Mouse (Mus musculus) heart, embryonic 16.5 days (tissue): Measurements from ENCODE around the gene Phgr1. TPM values are rescaled to one million over a fixed set of nuclear protein-coding genes. Genes with fewer than 3 reads are reported as not detected.

ENCODE experiments used
- ATAC-seq: fragments of 200-750 bp; cut with Nextera tagmentation; replicated peaks from 2 replicates; pipeline ENCODE4 v1.8.0; 2017; ENCODE audit warnings: moderate number of reproducible peaks; ENCODE audit not compliant: insufficient read depth, low FRiP score; ENCODE audit errors: extremely low read depth
- H3K27ac ChIP-seq: fragments of 300-500 bp; sonication (generic); 2 replicates; pipeline ENCODE4 v1.5.1; 2014; ENCODE audit warnings: mild to moderate bottlenecking, low read length, control low read depth, moderate library complexity
- H3K27me3 ChIP-seq: fragments of 300-500 bp; sonication (generic); 2 replicates; pipeline ENCODE4 v1.6.1; 2014; ENCODE audit warnings: low read length, mixed read lengths; ENCODE audit not compliant: control insufficient read depth, insufficient read depth
- H3K36me3 ChIP-seq: fragments of 300-500 bp; sonication (generic); 2 replicates; pipeline ENCODE4 v1.6.1; 2014; ENCODE audit not compliant: control insufficient read depth, insufficient read depth
- H3K4me1 ChIP-seq: fragments of 300-500 bp; sonication (generic); 2 replicates; pipeline ENCODE4 v1.6.1; 2014; ENCODE audit warnings: low read length, mixed read lengths; ENCODE audit not compliant: control insufficient read depth, insufficient read depth
- H3K4me2 ChIP-seq: fragments of 300-500 bp; sonication (generic); 2 replicates; pipeline ENCODE4 v1.6.1; 2014; ENCODE audit warnings: low read depth, mild to moderate bottlenecking, control low read depth, low read length
- H3K4me3 ChIP-seq: fragments of 300-500 bp; sonication (generic); 2 replicates; pipeline ENCODE4 v1.5.1; 2014; ENCODE audit warnings: mild to moderate bottlenecking, control low read depth, low read length
- H3K9ac ChIP-seq: fragments of 300-500 bp; sonication (generic); 2 replicates; pipeline ENCODE4 v1.6.1; 2014; ENCODE audit warnings: low read length, control low read depth
- H3K9me3 ChIP-seq: fragments of 300-500 bp; sonication (generic); replicated peaks from 2 replicates; pipeline ENCODE4 v1.6.1; 2016; ENCODE audit warnings: low read length; ENCODE audit not compliant: control insufficient read depth
- WGBS: fragments of 180-500 bp; shearing (Covaris S2); extraction: QIAGEN DNeasy Blood & Tissue Kit; methylation state at CpG from one replicate; pipeline ENCODE4 v1.1.7; 2014; 5-methylcytosine and 5-hydroxymethylcytosine counted together
- polyA plus RNA-seq: library from polyadenylated mRNA; unstranded; fragments of >200 nt; fragmentation: Nextera tagmentation; extraction: Ambion mirVana; gene quantifications from 2 replicates; pipeline ENCODE4 v1.2.1, GENCODE M21; 2015

Gene Phgr1
- 1.2 TPM in 1 of 2 replicates, not detected in the other for polyA plus RNA-seq

DNA sequence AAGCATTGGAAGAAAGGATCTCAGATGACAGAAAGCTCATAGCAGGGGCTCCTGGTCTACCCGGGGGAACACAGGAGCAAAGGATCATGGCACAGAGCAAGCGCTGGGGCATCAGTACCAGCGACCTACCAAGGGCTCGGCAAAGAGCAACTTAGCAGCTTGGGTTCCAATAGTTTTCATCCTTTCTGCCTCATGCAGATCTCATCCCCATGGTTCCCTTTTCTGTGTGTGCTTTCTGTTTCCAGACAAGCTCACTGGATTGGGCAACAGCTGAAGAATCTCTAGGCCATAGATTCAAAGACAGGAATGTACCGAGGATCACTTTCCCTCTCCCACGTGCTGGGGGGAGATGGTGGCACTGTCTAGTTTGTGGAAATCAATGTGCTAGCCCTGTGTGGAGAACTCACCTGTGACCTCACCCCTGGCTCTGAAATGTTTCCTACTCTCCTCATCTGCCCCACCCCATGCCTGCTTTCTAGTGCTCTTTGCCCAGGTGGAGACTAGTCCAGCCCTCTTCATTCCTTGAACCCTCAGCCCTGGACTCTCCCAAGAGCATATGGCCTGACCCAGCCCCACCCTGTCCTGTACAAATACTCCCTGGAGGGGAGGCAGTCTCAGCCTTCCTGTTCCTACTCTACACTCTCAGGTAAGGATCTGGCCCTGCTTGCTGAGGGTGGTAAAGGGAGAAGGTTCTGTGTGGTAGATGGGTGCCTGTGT, at the start of gene Phgr1:
TSS of gene Phgr1 (plus strand) at position 612 of the 717 bp plus-strand sequence.
- no peaks in the 10 kb centered on the region for H3K36me3 ChIP-seq
- no peak within 1 kb of the TSS for H3K4me2 ChIP-seq
- no peak for ATAC-seq
- H3K9me3 ChIP-seq = no peaks in the 10 kb centered on the region; the same call in 1 of the 2 replicates
- H3K4me1 ChIP-seq = peaks cover 2% of the 10 kb centered on the region; the same call in 1 of the 2 replicates
- no peak within 1 kb of the TSS for H3K9ac ChIP-seq
- 76% methylated on average over 6 of the region's 6 CpGs for WGBS
- H3K4me3 ChIP-seq = no peak within 1 kb of the TSS
- no peak within 1 kb of the TSS for H3K27ac ChIP-seq
- no peaks in the 10 kb centered on the region for H3K27me3 ChIP-seq

DNA sequence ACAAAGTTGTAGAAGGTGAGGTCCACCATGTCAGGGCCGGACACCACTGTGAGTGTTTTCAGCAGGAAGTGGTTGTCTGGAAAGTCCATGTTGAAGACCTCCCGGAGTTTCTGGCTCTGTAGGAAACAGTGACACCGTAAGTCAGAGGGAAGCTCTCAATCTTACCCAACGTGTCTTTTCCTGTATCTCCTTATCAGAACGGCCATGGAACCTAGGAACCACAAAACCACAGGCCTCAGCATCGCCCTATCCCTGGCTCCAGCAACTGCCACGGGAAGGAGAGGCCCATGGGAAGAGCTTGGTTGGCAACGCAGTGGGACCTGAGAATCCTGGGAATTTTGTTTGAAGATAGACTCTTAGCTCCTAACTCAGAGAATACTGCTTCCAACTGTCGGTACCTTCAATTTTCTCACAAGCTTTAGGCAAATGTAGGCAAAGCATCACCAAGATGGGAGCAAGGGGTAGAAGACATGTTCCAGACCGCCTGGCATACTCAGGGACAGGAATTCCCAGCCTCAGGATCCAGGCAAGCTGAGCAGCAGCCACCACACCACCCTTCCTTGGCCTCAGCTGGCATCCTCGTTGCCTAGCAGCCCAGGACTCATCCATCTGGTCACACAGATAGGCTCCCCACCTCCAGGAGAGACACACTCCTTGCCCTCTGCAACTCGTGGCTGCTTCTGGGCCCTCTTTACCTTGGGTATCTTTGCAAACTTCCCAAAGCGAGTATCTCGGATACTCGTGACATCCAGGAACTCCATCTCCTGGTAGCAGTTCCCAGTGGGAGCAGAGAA, 48.7 kb upstream of the Phgr1 start:
- WGBS = 74% methylated on average over 15 of the region's 15 CpGs
- Histone ChIP-seq H3K4me3 (no peak overlapping the region), H3K27me3 (no peaks in the 10 kb centered on the region)

GRCm38 (mm10) chr2:118725511-118725910, 47.1 kb upstream of the Phgr1 start:
- no peak overlapping the region for H3K27ac ChIP-seq
- H3K9ac ChIP-seq = no peak overlapping the region
- no peak overlapping the region for H3K4me3 ChIP-seq
- peaks cover 26% of the 10 kb centered on the region for H3K4me1 ChIP-seq
- H3K27me3 ChIP-seq = no peaks in the 10 kb centered on the region
- no peaks in the 10 kb centered on the region for H3K9me3 ChIP-seq
- ATAC-seq = no peak
- no peak overlapping the region for H3K4me2 ChIP-seq
- 84% methylated on average over 4 of the region's 4 CpGs for WGBS
- H3K36me3 ChIP-seq = no peaks in the 10 kb centered on the region

More for the DNA sequence above, 48.7 kb upstream of the Phgr1 start:
- Histone ChIP-seq H3K4me1 (peaks cover 11% of the 10 kb centered on the region), H3K27ac (no peak overlapping the region), H3K9me3 (no peaks in the 10 kb centered on the region), H3K36me3 (no peaks in the 10 kb centered on the region), H3K9ac (no peak overlapping the region), H3K4me2 (no peak overlapping the region)
- ATAC-seq = no peak

- Histone ChIP-seq H3K36me3 (no peaks in the 10 kb centered on the region), H3K9ac (no peak overlapping the region), H3K9me3 (no peaks in the 10 kb centered on the region), H3K4me1 (peaks cover 28% of the 10 kb centered on the region), H3K27me3 (no peaks in the 10 kb centered on the region), H3K4me2 (no peak overlapping the region), H3K27ac (no peak overlapping the region), H3K4me3 (no peak overlapping the region)
- no peak for ATAC-seq
- WGBS = 86% methylated on average over 2 of the region's 2 CpGs
These were observed 45.7 kb upstream of the Phgr1 start for GRCm38 (mm10) chr2:118726873-118727272.

- Histone ChIP-seq H3K27me3 (peaks cover 2% of the 10 kb centered on the region; the same call in 1 of the 2 replicates), H3K4me2 (peak overlapping the region; percentile 47), H3K36me3 (no peaks in the 10 kb centered on the region), H3K4me3 (peak overlapping the region; percentile 27), H3K9ac (peak overlapping the region; percentile 44), H3K27ac (no peak overlapping the region), H3K9me3 (no peaks in the 10 kb centered on the region), H3K4me1 (peaks cover 28% of the 10 kb centered on the region)
- ATAC-seq = no peak
- 29% methylated on average over 9 of the region's 9 CpGs for WGBS
These were observed 44.7 kb upstream of the Phgr1 start for GRCm38 (mm10) chr2:118727911-118728310.

DNA sequence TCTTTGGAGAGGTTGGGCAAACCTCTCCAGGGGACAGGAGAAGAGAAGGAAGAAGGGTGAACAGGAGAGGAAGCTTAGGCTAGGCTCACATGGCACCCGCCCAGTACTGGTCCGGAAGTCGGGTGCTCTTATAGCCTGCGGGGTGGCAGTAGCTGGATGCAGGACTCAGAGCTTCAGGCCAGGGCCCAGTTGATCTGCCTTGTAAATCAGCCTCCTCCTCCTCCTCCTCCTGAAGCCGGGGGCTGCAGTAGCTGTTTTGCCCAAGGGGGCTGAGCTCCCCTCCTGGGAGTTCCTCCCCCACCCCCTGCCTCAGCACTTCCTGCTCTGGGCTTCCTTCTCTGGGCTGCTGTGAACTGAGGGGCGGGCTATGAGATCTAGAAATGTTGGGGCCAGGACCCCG, 44.2 kb upstream of the Phgr1 start, which contains the start of gene Plcb2:
TSS of gene Plcb2 (minus strand) at position 102 of the 400 bp plus-strand sequence.
- Histone ChIP-seq H3K27ac (peak within 1 kb of the TSS; percentile 17; the same call in 1 of the 2 replicates), H3K9me3 (no peaks in the 10 kb centered on the region), H3K4me1 (peaks cover 28% of the 10 kb centered on the region), H3K4me3 (peak within 1 kb of the TSS; percentile 27), H3K36me3 (no peaks in the 10 kb centered on the region), H3K27me3 (peaks cover 2% of the 10 kb centered on the region; the same call in 1 of the 2 replicates), H3K4me2 (peak within 1 kb of the TSS; percentile 47), H3K9ac (peak within 1 kb of the TSS; percentile 55)
- 23% methylated on average over 7 of the region's 7 CpGs for WGBS
- ATAC-seq = peak; percentile 39; the same call in 1 of the 2 replicates

DNA sequence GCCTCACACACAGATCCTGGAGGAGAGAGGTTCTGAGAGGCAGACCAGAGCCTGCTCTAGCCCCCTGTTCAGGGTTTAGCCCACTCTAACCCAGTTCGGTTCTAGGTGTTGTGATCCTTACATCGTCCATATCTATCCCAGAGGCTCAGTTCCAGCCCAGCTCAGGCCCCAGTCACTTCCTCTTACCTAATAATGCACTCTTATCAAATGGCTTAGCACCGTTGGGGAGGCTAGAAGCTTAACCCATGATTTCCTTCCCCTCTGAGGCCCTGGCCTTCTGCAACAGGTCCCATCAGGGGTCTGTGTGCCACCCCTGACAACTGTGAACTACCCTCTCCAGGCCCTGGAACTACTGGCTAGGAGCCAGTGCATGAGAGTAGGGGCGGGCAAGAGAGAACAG, 43.4 kb upstream of the Phgr1 start:
- Histone ChIP-seq H3K27me3 (peaks cover 2% of the 10 kb centered on the region; the same call in 1 of the 2 replicates), H3K9ac (peak overlapping the region; percentile 55; the same call in 1 of the 2 replicates), H3K36me3 (no peaks in the 10 kb centered on the region), H3K4me2 (no peak overlapping the region), H3K4me3 (no peak overlapping the region), H3K27ac (peak overlapping the region; percentile 17; the same call in 1 of the 2 replicates), H3K9me3 (no peaks in the 10 kb centered on the region), H3K4me1 (peaks cover 28% of the 10 kb centered on the region)
- 0 out of 2 replicates have a peak, but pooled peaks have one; percentile 3 for ATAC-seq
- 22% methylated on average over 4 of the region's 4 CpGs for WGBS

GRCm38 (mm10) chr2:118729816-118730621, 42.5 kb upstream of the Phgr1 start:
- 32% methylated on average over 8 of the region's 8 CpGs for WGBS
- no peak overlapping the region for H3K9ac ChIP-seq

More at GRCm38 (mm10) chr2:118729816-118730621, 42.5 kb upstream of the Phgr1 start:
- ATAC-seq = no peak
- Histone ChIP-seq H3K4me3 (no peak overlapping the region), H3K36me3 (no peaks in the 10 kb centered on the region), H3K4me2 (no peak overlapping the region), H3K27ac (no peak overlapping the region), H3K9me3 (no peaks in the 10 kb centered on the region), H3K4me1 (peaks cover 28% of the 10 kb centered on the region), H3K27me3 (peaks cover 2% of the 10 kb centered on the region; the same call in 1 of the 2 replicates)
